Mouse (Mus musculus): ENCODE data around the gene Il17d.

DNA sequence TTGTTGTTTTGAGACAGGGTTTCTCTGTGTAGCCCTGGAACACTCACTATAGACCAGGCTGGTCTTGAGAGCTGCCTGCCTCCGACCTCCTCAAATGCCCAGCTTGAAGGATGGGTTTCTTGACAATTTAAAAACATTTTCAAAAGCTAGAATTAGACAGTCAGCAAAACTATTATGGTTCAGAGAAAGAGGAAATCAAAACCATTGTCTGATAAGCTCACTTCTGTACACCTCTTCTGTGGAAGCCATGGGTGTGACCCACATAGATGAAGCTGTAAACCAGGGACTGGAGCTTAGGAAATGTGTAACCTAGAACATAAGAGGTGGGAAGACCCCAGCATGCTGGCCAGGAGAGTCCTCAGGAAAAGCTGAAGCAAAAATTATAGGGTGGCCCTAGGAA lies 32.3 kb downstream of the Il17d start:
- no peak for TF ChIP-seq CTCF (IDR thresholded peaks at IDR 0.05; ENCODE audit: low read depth, low read length)
- TF ChIP-seq POLR2A (IDR thresholded peaks at IDR 0.05; ENCODE audit: borderline replicate concordance, low read depth, low read length) = no peak
